ENCODE assay signal across 8 mouse cellular contexts in genomic region chr6:86371340-86371911, GRCm38 (mm10). TPM values are rescaled to one million over a fixed set of nuclear protein-coding genes. Genes with fewer than 3 reads are reported as not detected.
A peak's percentile ranks its signal among the peaks of the same experiment; 100 is the strongest.
DNase-seq lines count a peak whose midpoint lies in the region; ATAC-seq lines count a peak whose summit lies in the region.

No protein-coding gene starts in this region.

- peak overlapping the region; percentile 90 for H3K4me3 ChIP-seq in hindbrain, embryonic 14.5 days (replicated peaks; ENCODE audit: low read length)

- peak overlapping the region; percentile 90 for H3K9ac ChIP-seq in hindbrain, embryonic 14.5 days

- DNase-seq in NIH3T3 (ENCODE audit: low read depth), result peak; percentile 98
- peak; percentile 98 for DNase-seq in cerebellum, postnatal 10 days
- DNase-seq in frontal cortex, postnatal 14 days (ENCODE audit: low spot score in 2 of 2), result peak; percentile 96 to 97
- peak; percentile 99 for DNase-seq in hindbrain, embryonic 14.5 days (ENCODE audit: low spot score)
- DNase-seq in layer of hippocampus, postnatal 36 days, result peak; percentile 96 to 97
- peak; percentile 98 for DNase-seq in lung, postnatal 36 days
- peak; percentile 98 for DNase-seq in retina, postnatal 1 day
- peak; percentile 93 to 94 for DNase-seq in urinary bladder, adult 18-20 months (ENCODE audit: low spot score in 2 of 2)

- H3K9me3 ChIP-seq in hindbrain, embryonic 14.5 days (ENCODE audit: control insufficient read depth, low read length), result no peaks in the 10 kb centered on the region

- peak overlapping the region; percentile 95 for H3K4me2 ChIP-seq in hindbrain, embryonic 14.5 days (replicated peaks)

- H3K36me3 ChIP-seq in hindbrain, embryonic 14.5 days (replicated peaks; ENCODE audit: control insufficient read depth, insufficient read depth), result peaks cover 30% of the 10 kb centered on the region

- H3K27me3 ChIP-seq in hindbrain, embryonic 14.5 days (ENCODE audit: control insufficient read depth, insufficient read depth, low read length), result no peaks in the 10 kb centered on the region

- WGBS in hindbrain, embryonic 14.5 days, result under 1% methylated on average over 50 of the region's 50 CpGs

- peak; percentile 97 for ATAC-seq in hindbrain, embryonic 14.5 days (ENCODE audit: low FRiP score)

- H3K4me1 ChIP-seq in hindbrain, embryonic 14.5 days (replicated peaks; ENCODE audit: control insufficient read depth, insufficient read depth, low read length), result peaks cover 27% of the 10 kb centered on the region

- H3K27ac ChIP-seq in hindbrain, embryonic 14.5 days, result peak overlapping the region; percentile 95

RNA-seq across cellular contexts. Expression of gene Snrpg, which starts 0.3 kb away (rescaled TPM):
- polyA plus RNA-seq in hindbrain, embryonic 14.5 days (2014; fragmentation: Nextera tagmentation; extraction: Ambion mirVana), result 345 and 410 TPM in 2 replicates
- 10 to 100 TPM; 71.7 to 74.6 TPM for total RNA-seq in layer of hippocampus, postnatal 36 days (2021)

RNA-seq across cellular contexts. Expression of gene Fam136a, which starts 6.0 kb away (rescaled TPM):
- 114 and 115 TPM in 2 replicates for polyA plus RNA-seq in hindbrain, embryonic 14.5 days (2014; fragmentation: Nextera tagmentation; extraction: Ambion mirVana)
- 10 to 100 TPM; 32.8 TPM for total RNA-seq in layer of hippocampus, postnatal 36 days (2021)

RNA-seq across cellular contexts. Expression of gene Pcyox1, which starts 25.5 kb away (rescaled TPM):
- 94.9 and 99.9 TPM in 2 replicates for polyA plus RNA-seq in hindbrain, embryonic 14.5 days (2014; fragmentation: Nextera tagmentation; extraction: Ambion mirVana)
- total RNA-seq in layer of hippocampus, postnatal 36 days (2021), result 100 to 1,000 TPM; 105 to 114 TPM

RNA-seq across cellular contexts. Expression of gene Tia1, which starts 32.6 kb away (rescaled TPM):
- polyA plus RNA-seq in hindbrain, embryonic 14.5 days (2014; fragmentation: Nextera tagmentation; extraction: Ambion mirVana), result 267 and 306 TPM in 2 replicates
- 100 to 1,000 TPM; 131 to 154 TPM for total RNA-seq in layer of hippocampus, postnatal 36 days (2021)

RNA-seq across cellular contexts. Expression of gene Gm44790, which starts 55.0 kb away (rescaled TPM):
- polyA plus RNA-seq in hindbrain, embryonic 14.5 days (2014; fragmentation: Nextera tagmentation; extraction: Ambion mirVana), result not detected in 2 replicates
- total RNA-seq in layer of hippocampus, postnatal 36 days (2021), result under 1 TPM in 1 of 2 experiments, not detected in 1; 0.88 TPM

Comparison
In these comparisons a context has a peak if more than half of its experiments do, and no peak if none do; other contexts are left out.
1. Peak in every context shown above with its lines: DNase-seq, ATAC-seq, H3K4me3 ChIP-seq and H3K27ac ChIP-seq.